Mouse (Mus musculus): ENCODE data around the gene Ttc7b. TPM values are rescaled to one million over a fixed set of nuclear protein-coding genes. Genes with fewer than 3 reads are reported as not detected.
A peak's percentile ranks its signal among the peaks of the same experiment; 100 is the strongest.

Gene Ttc7b
- total and polyA plus RNA-seq, 3 experiments, result 71.6 to 84.4 (median 82.0) TPM

- Histone ChIP-seq H3K9ac (ENCODE audit: low read depth, low read length) (no peak overlapping the region), H3K36me3 (ENCODE audit: control insufficient read depth, insufficient read depth, low read length) (peaks cover 11% of the 10 kb centered on the region), H3K4me3 (no peak overlapping the region), H3K27ac (peak overlapping the region; percentile 54), H3K27me3 (ENCODE audit: control insufficient read depth, insufficient read depth, low read length) (no peaks in the 10 kb centered on the region), H3K79me2 (replicated peaks; ENCODE audit: control insufficient read depth, insufficient read depth, low read length) (peaks cover 3% of the 10 kb centered on the region), H3K4me1 (ENCODE audit: control insufficient read depth, insufficient read depth, low read length) (peaks cover 15% of the 10 kb centered on the region)
- intact Hi-C loops (cut with DNase I), result no loop called here
- DNase-seq, result no peak
- no peak for TF ChIP-seq POLR2A (IDR thresholded peaks at IDR 0.05; ENCODE audit: insufficient read depth, low read depth, low read length)
- TF ChIP-seq EP300 (IDR thresholded peaks at IDR 0.05; ENCODE audit: insufficient read depth, low read depth, low read length), result no peak
- TF ChIP-seq CTCF (IDR thresholded peaks at IDR 0.05), result no peak
- 96% methylated on average over 7 of the region's 7 CpGs for WGBS
Measured at GRCm38 (mm10) chr12:100438509-100438908, 82.1 kb downstream of the Ttc7b start.

GRCm38 (mm10) chr12:100437862-100438261 is 82.8 kb downstream of the Ttc7b start:
- H3K36me3 ChIP-seq (ENCODE audit: control insufficient read depth, insufficient read depth, low read length), result peaks cover 14% of the 10 kb centered on the region
- H3K9ac ChIP-seq (ENCODE audit: low read depth, low read length), result no peak overlapping the region
- TF ChIP-seq EP300 (IDR thresholded peaks at IDR 0.05; ENCODE audit: insufficient read depth, low read depth, low read length) (no peak), POLR2A (IDR thresholded peaks at IDR 0.05; ENCODE audit: insufficient read depth, low read depth, low read length) (no peak), CTCF (IDR thresholded peaks at IDR 0.05) (no peak)
- H3K4me3 ChIP-seq, result no peak overlapping the region
- peaks cover 15% of the 10 kb centered on the region for H3K4me1 ChIP-seq (ENCODE audit: control insufficient read depth, insufficient read depth, low read length)
- no peak overlapping the region for H3K27ac ChIP-seq
- H3K27me3 ChIP-seq (ENCODE audit: control insufficient read depth, insufficient read depth, low read length), result no peaks in the 10 kb centered on the region
- intact Hi-C loops (cut with DNase I), result no loop called here
- peaks cover 3% of the 10 kb centered on the region for H3K79me2 ChIP-seq (replicated peaks; ENCODE audit: control insufficient read depth, insufficient read depth, low read length)
- DNase-seq, result no peak
- WGBS, result 93% methylated on average over 5 of the region's 5 CpGs

- Histone ChIP-seq H3K9ac (ENCODE audit: low read depth, low read length) (no peak overlapping the region), H3K4me1 (ENCODE audit: control insufficient read depth, insufficient read depth, low read length) (peaks cover 17% of the 10 kb centered on the region), H3K79me2 (replicated peaks; ENCODE audit: control insufficient read depth, insufficient read depth, low read length) (peaks cover 3% of the 10 kb centered on the region), H3K27ac (no peak overlapping the region), H3K4me3 (no peak overlapping the region), H3K36me3 (ENCODE audit: control insufficient read depth, insufficient read depth, low read length) (peaks cover 14% of the 10 kb centered on the region), H3K27me3 (ENCODE audit: control insufficient read depth, insufficient read depth, low read length) (no peaks in the 10 kb centered on the region)
- intact Hi-C loops (cut with DNase I), result no loop called here
- no peak for TF ChIP-seq EP300 (IDR thresholded peaks at IDR 0.05; ENCODE audit: insufficient read depth, low read depth, low read length)
- TF ChIP-seq POLR2A (IDR thresholded peaks at IDR 0.05; ENCODE audit: insufficient read depth, low read depth, low read length), result no peak
- no peak for TF ChIP-seq CTCF (IDR thresholded peaks at IDR 0.05)
- no peak for DNase-seq
- 89% methylated on average over 1 of the region's 1 CpGs for WGBS
Measured at GRCm38 (mm10) chr12:100435763-100436162, 84.9 kb downstream of the Ttc7b start.

- no peak for DNase-seq
- Histone ChIP-seq H3K36me3 (ENCODE audit: control insufficient read depth, insufficient read depth, low read length) (peaks cover 3% of the 10 kb centered on the region), H3K4me3 (no peak overlapping the region), H3K79me2 (replicated peaks; ENCODE audit: control insufficient read depth, insufficient read depth, low read length) (peaks cover 1% of the 10 kb centered on the region), H3K9ac (ENCODE audit: low read depth, low read length) (no peak overlapping the region), H3K27ac (no peak overlapping the region), H3K4me1 (ENCODE audit: control insufficient read depth, insufficient read depth, low read length) (peaks cover 4% of the 10 kb centered on the region), H3K27me3 (ENCODE audit: control insufficient read depth, insufficient read depth, low read length) (no peaks in the 10 kb centered on the region)
- WGBS, result 42% methylated on average over 6 of the region's 6 CpGs
- intact Hi-C loops (cut with DNase I), result no loop called here
- TF ChIP-seq EP300 (IDR thresholded peaks at IDR 0.05; ENCODE audit: insufficient read depth, low read depth, low read length) (no peak), POLR2A (IDR thresholded peaks at IDR 0.05; ENCODE audit: insufficient read depth, low read depth, low read length) (no peak), CTCF (IDR thresholded peaks at IDR 0.05) (no peak)
Measured at GRCm38 (mm10) chr12:100431830-100432229, 88.8 kb downstream of the Ttc7b start.

GRCm38 (mm10) chr12:100429414-100430114 is 91.1 kb downstream of the Ttc7b start:
- whole genome bisulfite sequencing, result 96% methylated on average over 6 of the region's 6 CpGs
- Histone ChIP-seq H3K27ac (no peak overlapping the region), H3K4me3 (no peak overlapping the region), H3K27me3 (ENCODE audit: control insufficient read depth, insufficient read depth, low read length) (no peaks in the 10 kb centered on the region), H3K4me1 (ENCODE audit: control insufficient read depth, insufficient read depth, low read length) (peaks cover 15% of the 10 kb centered on the region), H3K9ac (ENCODE audit: low read depth, low read length) (no peak overlapping the region), H3K36me3 (ENCODE audit: control insufficient read depth, insufficient read depth, low read length) (peaks cover 8% of the 10 kb centered on the region), H3K79me2 (replicated peaks; ENCODE audit: control insufficient read depth, insufficient read depth, low read length) (no peaks in the 10 kb centered on the region; the same call in 1 of the 2 replicates)
- DNase-seq, result no peak
- intact Hi-C loops (cut with DNase I), result no loop called here
- TF ChIP-seq EP300 (IDR thresholded peaks at IDR 0.05; ENCODE audit: insufficient read depth, low read depth, low read length) (no peak), CTCF (IDR thresholded peaks at IDR 0.05) (no peak), POLR2A (IDR thresholded peaks at IDR 0.05; ENCODE audit: insufficient read depth, low read depth, low read length) (no peak)

- TF ChIP-seq POLR2A (IDR thresholded peaks at IDR 0.05; ENCODE audit: insufficient read depth, low read depth, low read length) (no peak), EP300 (IDR thresholded peaks at IDR 0.05; ENCODE audit: insufficient read depth, low read depth, low read length) (no peak), CTCF (IDR thresholded peaks at IDR 0.05) (no peak)
- H3K4me3 ChIP-seq, result no peak overlapping the region
- no peak for DNase-seq
- H3K27me3 ChIP-seq (ENCODE audit: control insufficient read depth, insufficient read depth, low read length), result no peaks in the 10 kb centered on the region
- H3K79me2 ChIP-seq (replicated peaks; ENCODE audit: control insufficient read depth, insufficient read depth, low read length), result no peaks in the 10 kb centered on the region; the same call in 1 of the 2 replicates
- intact Hi-C loops (cut with DNase I), result no loop called here
- no peak overlapping the region for H3K27ac ChIP-seq
- peaks cover 15% of the 10 kb centered on the region for H3K4me1 ChIP-seq (ENCODE audit: control insufficient read depth, insufficient read depth, low read length)
- WGBS, result 94% methylated on average over 4 of the region's 4 CpGs
- H3K9ac ChIP-seq (ENCODE audit: low read depth, low read length), result no peak overlapping the region
- peaks cover 7% of the 10 kb centered on the region; the same call in 1 of the 2 replicates for H3K36me3 ChIP-seq (ENCODE audit: control insufficient read depth, insufficient read depth, low read length)
Measured at GRCm38 (mm10) chr12:100428183-100428582, 92.4 kb downstream of the Ttc7b start.

Data from heart, adult 2 months (tissue).